Mouse (Mus musculus) limb, embryonic 14.5 days (tissue): ENCODE data around the gene A930002H24Rik. TPM values are rescaled to one million over a fixed set of nuclear protein-coding genes. Genes with fewer than 3 reads are reported as not detected.

Experiments used
- ATAC-seq: fragments of 200-750 bp; cut with Nextera tagmentation; 2 replicates; pipeline ENCODE4 v1.8.0; 2017; ENCODE audit warnings: low read depth, moderate number of reproducible peaks, moderate TSS enrichment; ENCODE audit not compliant: low FRiP score
- DNase-seq: peaks from one replicate; pipeline ENCODE4 v3.0.0-alpha.2; 2015; ENCODE audit warnings: low spot score
- H3K27ac ChIP-seq: fragments of 300-500 bp; sonication (generic); replicated peaks from 2 replicates; pipeline ENCODE4 v1.5.1; 2014; ENCODE audit warnings: low read depth, mild to moderate bottlenecking, low read length, moderate library complexity, mixed read lengths
- H3K27me3 ChIP-seq: fragments of 300-500 bp; sonication (generic); 2 replicates; pipeline ENCODE4 v1.6.1; 2014; ENCODE audit warnings: low read length, mixed read lengths; ENCODE audit not compliant: control insufficient read depth, insufficient read depth
- H3K36me3 ChIP-seq: fragments of 300-500 bp; sonication (generic); 2 replicates; pipeline ENCODE4 v1.6.1; 2014; ENCODE audit warnings: mild to moderate bottlenecking, low read length, moderate library complexity, mixed read lengths; ENCODE audit not compliant: control insufficient read depth, insufficient read depth
- H3K4me1 ChIP-seq: fragments of 300-500 bp; sonication (generic); 2 replicates; pipeline ENCODE4 v1.6.1; 2014; ENCODE audit warnings: antibody characterized with exemption, low read length, mixed read lengths; ENCODE audit not compliant: control insufficient read depth, insufficient read depth
- H3K4me2 ChIP-seq: fragments of 300-500 bp; sonication (generic); replicated peaks from 2 replicates; pipeline ENCODE4 v1.6.1; 2014; ENCODE audit warnings: low read depth, mild to moderate bottlenecking, low read length, moderate library complexity; ENCODE audit not compliant: severe bottlenecking
- H3K4me3 ChIP-seq: fragments of 300-500 bp; sonication (generic); replicated peaks from 2 replicates; pipeline ENCODE4 v1.5.1; 2014; ENCODE audit warnings: low read length
- H3K9ac ChIP-seq: fragments of 300-500 bp; sonication (generic); 2 replicates; pipeline ENCODE4 v1.6.1; 2014; ENCODE audit warnings: mild to moderate bottlenecking, low read depth, low read length, moderate library complexity; ENCODE audit not compliant: severe bottlenecking
- H3K9me3 ChIP-seq: fragments of 300-500 bp; sonication (generic); 2 replicates; pipeline ENCODE4 v1.6.1; 2016; ENCODE audit warnings: low read length; ENCODE audit not compliant: control insufficient read depth
- POLR2A ChIP-seq: fragments of 200-500 bp; IDR thresholded peaks from 2 replicates; pipeline ENCODE4 v1.8.0; 2012; ENCODE audit warnings: inconsistent platforms, mild to moderate bottlenecking, moderate library complexity, borderline replicate concordance; ENCODE audit not compliant: insufficient read depth, insufficient read length; ENCODE audit errors: extremely low read depth
- WGBS: fragments of 180-500 bp; shearing (Covaris S2); extraction: QIAGEN DNeasy Blood & Tissue Kit; methylation state at CpG from one replicate; pipeline ENCODE4 v1.1.7; 2014; 5-methylcytosine and 5-hydroxymethylcytosine counted together
- polyA plus RNA-seq, 2 experiments: library from polyadenylated mRNA; depleted of rRNA in 1 of 2; stranded (reverse) in 1 of 2; unstranded in 1 of 2; fragments of >200 nt; fragmentation: Nextera tagmentation in 1 of 2; extraction: Ambion mirVana in 1 of 2; gene quantifications; 2 replicates each; pipeline versions ENCODE4 v1.2.1 to v1.2.3; 2012 to 2014

The A930002H24Rik gene
- polyA plus RNA-seq, 2 experiments = 2.2 to 3.8 TPM

GRCm38 (mm10) chr17:63836223-63836622, 27.4 kb downstream of the A930002H24Rik start:
- Histone ChIP-seq H3K27ac (no peak overlapping the region), H3K36me3 (no peaks in the 10 kb centered on the region), H3K27me3 (no peaks in the 10 kb centered on the region), H3K4me1 (no peaks in the 10 kb centered on the region), H3K9ac (no peak overlapping the region), H3K9me3 (no peaks in the 10 kb centered on the region), H3K4me3 (no peak overlapping the region), H3K4me2 (no peak overlapping the region)
- DNase-seq (no peak), ATAC-seq (no peak)
- TF ChIP-seq POLR2A = no peak
- 89% methylated on average over 2 of the region's 2 CpGs for WGBS

- H3K36me3 ChIP-seq = no peaks in the 10 kb centered on the region
- H3K27me3 ChIP-seq = no peaks in the 10 kb centered on the region
- DNase-seq (no peak), ATAC-seq (no peak)
- WGBS = 68% methylated on average over 4 of the region's 4 CpGs
- H3K4me3 ChIP-seq = no peak overlapping the region
- TF ChIP-seq POLR2A = no peak
- no peak overlapping the region for H3K9ac ChIP-seq
- no peaks in the 10 kb centered on the region for H3K9me3 ChIP-seq
- no peak overlapping the region for H3K27ac ChIP-seq
- no peak overlapping the region for H3K4me2 ChIP-seq
- no peaks in the 10 kb centered on the region for H3K4me1 ChIP-seq
Observed at GRCm38 (mm10) chr17:63831550-63831949, 32.0 kb downstream of the A930002H24Rik start.

GRCm38 (mm10) chr17:63828561-63829332, 34.8 kb downstream of the A930002H24Rik start:
- no peak for TF ChIP-seq POLR2A
- no peak overlapping the region for H3K4me3 ChIP-seq
- no peak overlapping the region for H3K4me2 ChIP-seq
- H3K9me3 ChIP-seq = no peaks in the 10 kb centered on the region
- no peaks in the 10 kb centered on the region for H3K4me1 ChIP-seq
- no peaks in the 10 kb centered on the region for H3K36me3 ChIP-seq
- no peak for ATAC-seq
- no peak for DNase-seq
- H3K9ac ChIP-seq = no peak overlapping the region
- H3K27me3 ChIP-seq = no peaks in the 10 kb centered on the region
- 57% methylated on average over 5 of the region's 5 CpGs for WGBS
- H3K27ac ChIP-seq = no peak overlapping the region

GRCm38 (mm10) chr17:63826767-63827166, 36.8 kb downstream of the A930002H24Rik start:
- Histone ChIP-seq H3K4me1 (no peaks in the 10 kb centered on the region), H3K4me3 (no peak overlapping the region), H3K4me2 (no peak overlapping the region), H3K9ac (no peak overlapping the region), H3K36me3 (no peaks in the 10 kb centered on the region), H3K9me3 (no peaks in the 10 kb centered on the region), H3K27ac (no peak overlapping the region), H3K27me3 (no peaks in the 10 kb centered on the region)
- no peak for ATAC-seq
- no peak for TF ChIP-seq POLR2A
- WGBS = 84% methylated on average over 7 of the region's 7 CpGs
- DNase-seq = no peak

GRCm38 (mm10) chr17:63826196-63826595, 37.4 kb downstream of the A930002H24Rik start:
- no peak for TF ChIP-seq POLR2A
- ATAC-seq = no peak
- H3K9ac ChIP-seq = no peak overlapping the region
- no peaks in the 10 kb centered on the region for H3K4me1 ChIP-seq
- H3K4me3 ChIP-seq = no peak overlapping the region
- no peak overlapping the region for H3K27ac ChIP-seq
- no peaks in the 10 kb centered on the region for H3K9me3 ChIP-seq
- no peaks in the 10 kb centered on the region for H3K27me3 ChIP-seq
- no peaks in the 10 kb centered on the region for H3K36me3 ChIP-seq
- no peak for DNase-seq
- no peak overlapping the region for H3K4me2 ChIP-seq
- 80% methylated on average over 8 of the region's 8 CpGs for WGBS
